Mouse (Mus musculus) frontal cortex, postnatal 14 days (tissue): ENCODE data around the gene Zfp553.

Experiments
- DNase-seq, 2 experiments: peaks; one replicate each; pipeline ENCODE4 v3.0.0; 2022; ENCODE audit warnings: low spot score in 2 of 2

The Zfp553 gene

GRCm38 (mm10) chr7:127271093-127271492 lies 38.2 kb downstream of the Zfp553 start:
- DNase-seq = no peak

- no peak for DNase-seq
Measured at GRCm38 (mm10) chr7:127272566-127272965, 39.7 kb downstream of the Zfp553 start.

GRCm38 (mm10) chr7:127273118-127273923 lies 40.5 kb downstream of the Zfp553 start:
- DNase-seq = peak in 1 of 2 experiments; percentile 18

- DNase-seq = peak; percentile 92 to 97
Measured at GRCm38 (mm10) chr7:127273925-127274789, 41.3 kb downstream of the Zfp553 start, which contains the start of gene Sephs2. Sephs2 (minus strand) TSS chr7:127274055.

- no peak for DNase-seq
Measured at GRCm38 (mm10) chr7:127276519-127276961, 43.7 kb downstream of the Zfp553 start.

- no peak for DNase-seq
Measured at GRCm38 (mm10) chr7:127278311-127278710, 45.5 kb downstream of the Zfp553 start.

GRCm38 (mm10) chr7:127280092-127280491 lies 47.2 kb downstream of the Zfp553 start:
- no peak for DNase-seq

- DNase-seq = no peak
Measured at GRCm38 (mm10) chr7:127281114-127281513, 48.3 kb downstream of the Zfp553 start.

GRCm38 (mm10) chr7:127282190-127282589 lies 49.3 kb downstream of the Zfp553 start:
- no peak for DNase-seq

- DNase-seq = no peak
Measured at GRCm38 (mm10) chr7:127285154-127285553, 52.3 kb downstream of the Zfp553 start.
